8 mouse cellular contexts compared by ENCODE assay signal in the genomic region with DNA sequence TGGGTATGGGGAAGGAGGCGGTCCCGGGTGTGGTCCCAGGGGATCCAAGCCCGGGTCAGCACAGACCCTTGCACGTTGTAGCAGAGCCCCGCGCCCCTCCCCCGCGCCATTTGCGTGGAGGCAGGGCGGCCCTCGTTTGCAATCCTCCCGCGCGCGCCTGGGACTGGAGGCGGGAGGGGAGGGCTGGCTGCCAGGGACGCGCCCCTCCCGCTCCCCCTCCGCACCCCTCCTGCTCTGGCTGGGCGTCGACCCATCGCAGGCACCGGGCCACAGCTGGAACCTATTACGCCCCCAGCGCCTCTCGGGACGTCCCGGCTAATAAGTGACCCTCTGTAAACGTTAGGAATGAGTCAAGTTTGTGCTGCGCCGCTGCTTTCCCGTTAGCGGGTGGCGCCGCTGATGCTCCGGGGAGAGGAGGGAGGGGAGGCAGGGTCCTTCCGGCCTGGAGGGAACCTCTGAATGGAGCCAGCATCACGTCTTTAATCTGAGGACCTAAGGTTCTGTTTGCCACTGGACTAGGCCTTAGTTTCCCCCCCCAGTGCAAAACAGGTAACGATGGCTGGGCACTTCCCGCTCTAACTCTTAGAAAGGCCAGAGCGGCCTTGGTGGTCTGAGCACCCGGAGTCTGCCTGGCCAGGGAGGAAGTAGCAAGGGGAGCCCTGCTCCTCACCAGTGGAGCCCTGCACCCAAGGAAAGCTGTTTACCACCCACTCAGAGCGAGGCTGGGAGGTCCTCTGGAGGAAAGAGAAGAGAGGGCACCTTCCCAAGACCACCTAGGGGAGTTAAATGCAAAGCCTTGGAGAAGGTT. TPM values are rescaled to one million over a fixed set of nuclear protein-coding genes. Genes with fewer than 3 reads are reported as not detected.
DNase-seq lines count a peak whose midpoint lies in the region; ATAC-seq and TF ChIP-seq lines count a peak whose summit lies in the region.

No protein-coding gene starts in this region.

- in situ Hi-C loops in ES-E14 (cut with MboI; ENCODE audit: low sequenced_read_pairs in 2 of 2, unreplicated experiment in 2 of 2), result no loop called here

- no peaks in the 10 kb centered on the region for H3K9me3 ChIP-seq in ES-E14 (ENCODE audit: control insufficient read depth, insufficient read depth, low read depth, low read length)

- H3K4me3 ChIP-seq in ES-E14 (ENCODE audit: insufficient read depth in 1 of 2, low read depth in 1 of 2, low read length in 2 of 2, poor library complexity in 1 of 2, severe bottlenecking in 1 of 2), result peak overlapping the region; percentile 40 to 50

- H3K4me1 ChIP-seq in ES-E14 (ENCODE audit: control insufficient read depth in 2 of 2, insufficient read depth in 2 of 2, low read length in 2 of 2, poor library complexity in 1 of 2), result peaks cover 0 to 11% of the 10 kb centered on the region in 2 experiments; a peak in 3 of 4 replicates

- H3K9ac ChIP-seq in ES-E14 (ENCODE audit: insufficient read depth, low read depth, low read length, poor library complexity, severe bottlenecking), result peak overlapping the region; percentile 1; the same call in 1 of the 2 replicates

- no peak for ATAC-seq in inflammation-experienced regulatory T-cells, adult 6 months

- intact Hi-C loops in gastrocnemius, postnatal 36 days (cut with DNase I), result loop anchor here (5.0 to 10.0 kb wide), 3 partner anchors 128 to 328 kb away; a partner anchor contains a TSS
- intact Hi-C loops in left cerebral cortex, postnatal 10 days (cut with DNase I), result loop anchor here (10.0 kb wide), 1 partner anchor 168 kb away; a partner anchor contains a TSS

- no peak for DNase-seq in ES-E14 (ENCODE audit: low read depth, low spot score)
- DNase-seq in embryo, embryonic 10 days (ENCODE audit: low spot score), result peak; percentile 82
- DNase-seq in gastrocnemius, postnatal 36 days, result peak; percentile 60 to 61
- peak; percentile 39 for DNase-seq in hindlimb bud, embryonic 11.5 days (ENCODE audit: extremely low spot score, low read depth, low spot score)
- DNase-seq in left cerebral cortex, postnatal 10 days (ENCODE audit: extremely low spot score in 1 of 2, low spot score in 2 of 2), result peak; percentile 22 to 80
- peak; percentile 77 to 89 for DNase-seq in lung, postnatal 4 days
- peak; percentile 31 for DNase-seq in right cerebral cortex, postnatal 25 days

- H3K27ac ChIP-seq in ES-E14 (ENCODE audit: insufficient read depth, low read depth, low read length, poor library complexity, severe bottlenecking), result no peak overlapping the region

- H3K36me3 ChIP-seq in ES-E14 (ENCODE audit: control insufficient read depth, insufficient read depth, low read length, poor library complexity, severe bottlenecking), result no peaks in the 10 kb centered on the region

TF ChIP-seq in ES-E14, 5 proteins besides CTCF, POLR2A, EP300 and RAD21:
- TF ChIP-seq CHD2 (IDR thresholded peaks at IDR 0.05; ENCODE audit: low read depth, low read length), result no peak
TF ChIP-seq in ES-E14: peak in this region for 0.

RNA-seq across cellular contexts. Expression of a gene that starts 8.2 kb away (rescaled TPM):
- 3.1 and 3.2 TPM in 2 replicates for total RNA-seq in ES-E14 (2012; rRNA removed)
- total RNA-seq in gastrocnemius, postnatal 36 days (2021), result not detected
- total RNA-seq in left cerebral cortex, postnatal 10 days (2021), result under 1 TPM; 0.16 to 0.17 TPM
- not detected for polyA plus RNA-seq in inflammation-experienced regulatory T-cells, adult 6 months (2017; shearing (Covaris generic))

RNA-seq across cellular contexts. Expression of a gene that starts 16.0 kb away (rescaled TPM):
- total RNA-seq in ES-E14 (2012; rRNA removed), result 0.62 and 0.90 TPM in 2 replicates
- not detected for total RNA-seq in gastrocnemius, postnatal 36 days (2021)
- total RNA-seq in left cerebral cortex, postnatal 10 days (2021), result not detected
- polyA plus RNA-seq in inflammation-experienced regulatory T-cells, adult 6 months (2017; shearing (Covaris generic)), result not detected

RNA-seq across cellular contexts. Expression of a gene that starts 41.7 kb away (rescaled TPM):
- total RNA-seq in ES-E14 (2012; rRNA removed), result not detected in 2 replicates
- under 1 TPM in 1 of 2 experiments, not detected in 1; 0.28 TPM for total RNA-seq in gastrocnemius, postnatal 36 days (2021)
- not detected for total RNA-seq in left cerebral cortex, postnatal 10 days (2021)
- not detected for polyA plus RNA-seq in inflammation-experienced regulatory T-cells, adult 6 months (2017; shearing (Covaris generic))

RNA-seq across cellular contexts. Expression of a gene that starts 58.9 kb away (rescaled TPM):
- total RNA-seq in ES-E14 (2012; rRNA removed), result 11.8 and 13.3 TPM in 2 replicates
- total RNA-seq in gastrocnemius, postnatal 36 days (2021), result 1 to 10 TPM; 4.3 to 5.4 TPM
- 1 to 10 TPM; 6.5 to 7.2 TPM for total RNA-seq in left cerebral cortex, postnatal 10 days (2021)
- polyA plus RNA-seq in inflammation-experienced regulatory T-cells, adult 6 months (2017; shearing (Covaris generic)), result under 1 TPM; 0.05 to 0.28 (median 0.09) TPM
